Mouse (Mus musculus) right cerebral cortex, postnatal 4 days (tissue): ENCODE results near the gene Fgf14.
"Not testable (repeated sequence)": the region's sequence is repeated elsewhere in the genome, so short reads cannot be mapped to it uniquely, and the experiment has no call there.

Experiments
- DNase-seq: peaks from one replicate; pipeline ENCODE4 v3.0.0-alpha.2; 2022

Gene Fgf14

GRCm38 (mm10) chr14:124676506-124677177, at the start of gene Fgf14:
Fgf14 (minus strand) TSS chr14:124677127.
- DNase-seq = no peak

- peak; percentile 58 for DNase-seq
These were observed 452 bp upstream of the Fgf14 start for GRCm38 (mm10) chr14:124677379-124677778.

GRCm38 (mm10) chr14:124675654-124676505, 1.0 kb downstream of the Fgf14 start:
- peak; percentile 37 for DNase-seq

GRCm38 (mm10) chr14:124675142-124675653, 1.7 kb downstream of the Fgf14 start:
- DNase-seq = peak; percentile 27

- no peak for DNase-seq
These were observed 2.3 kb downstream of the Fgf14 start for GRCm38 (mm10) chr14:124674536-124675141.

- peak; percentile 67 for DNase-seq
These were observed 7.2 kb downstream of the Fgf14 start for GRCm38 (mm10) chr14:124669739-124670138.

GRCm38 (mm10) chr14:124642822-124643221, 34.1 kb downstream of the Fgf14 start:
- no peak for DNase-seq

- DNase-seq = peak; percentile 32
These were observed 42.0 kb downstream of the Fgf14 start for GRCm38 (mm10) chr14:124634881-124635280.

- DNase-seq = no peak
These were observed 63.5 kb downstream of the Fgf14 start for GRCm38 (mm10) chr14:124613473-124613872.

GRCm38 (mm10) chr14:124606036-124606711, 70.8 kb downstream of the Fgf14 start:
- DNase-seq = no peak

GRCm38 (mm10) chr14:124605031-124605743, 71.7 kb downstream of the Fgf14 start:
- DNase-seq = no peak

- DNase-seq = no peak
These were observed 100.4 kb downstream of the Fgf14 start for GRCm38 (mm10) chr14:124576571-124576970.

- no peak for DNase-seq
These were observed 101.6 kb downstream of the Fgf14 start for GRCm38 (mm10) chr14:124575130-124575885.

GRCm38 (mm10) chr14:124566445-124566844, 110.5 kb downstream of the Fgf14 start:
- DNase-seq = no peak

- DNase-seq = no peak
These were observed 115.4 kb downstream of the Fgf14 start for GRCm38 (mm10) chr14:124561544-124561943.

- no peak for DNase-seq
These were observed 140.8 kb downstream of the Fgf14 start for GRCm38 (mm10) chr14:124536106-124536505.

GRCm38 (mm10) chr14:124535376-124535775, 141.6 kb downstream of the Fgf14 start:
- not testable (repeated sequence) for DNase-seq

GRCm38 (mm10) chr14:124532051-124532450, 144.9 kb downstream of the Fgf14 start:
- DNase-seq = no peak

GRCm38 (mm10) chr14:124512009-124512408, 164.9 kb downstream of the Fgf14 start:
- DNase-seq = no peak

- no peak for DNase-seq
These were observed 188.0 kb downstream of the Fgf14 start for GRCm38 (mm10) chr14:124488971-124489370.

- no peak for DNase-seq
These were observed 191.7 kb downstream of the Fgf14 start for GRCm38 (mm10) chr14:124485261-124485660.
